Mouse (Mus musculus) kidney, embryonic 16.5 days (tissue): Measurements from ENCODE around the gene Snca. TPM values are rescaled to one million over a fixed set of nuclear protein-coding genes. Genes with fewer than 3 reads are reported as not detected.

ENCODE experiments used
- ATAC-seq: fragments of 200-750 bp; cut with Nextera tagmentation; 2 replicates; pipeline ENCODE4 v1.8.0; 2017; ENCODE audit warnings: moderate TSS enrichment; ENCODE audit not compliant: low FRiP score, low TSS enrichment
- H3K27ac ChIP-seq: fragments of 300-500 bp; sonication (generic); 2 replicates; pipeline ENCODE4 v1.5.1; 2014; ENCODE audit warnings: low read length
- H3K27me3 ChIP-seq: fragments of 300-500 bp; sonication (generic); 2 replicates; pipeline ENCODE4 v1.6.1; 2014; ENCODE audit warnings: low read length, control low read depth, mixed read lengths; ENCODE audit not compliant: insufficient read depth
- H3K36me3 ChIP-seq: fragments of 300-500 bp; sonication (generic); 2 replicates; pipeline ENCODE4 v1.6.1; 2014; ENCODE audit warnings: low read length, control low read depth, mixed read lengths; ENCODE audit not compliant: insufficient read depth
- H3K4me1 ChIP-seq: fragments of 300-500 bp; sonication (generic); 2 replicates; pipeline ENCODE4 v1.6.1; 2014; ENCODE audit warnings: low read length, control low read depth, mixed read lengths; ENCODE audit not compliant: insufficient read depth
- H3K4me2 ChIP-seq: fragments of 300-500 bp; sonication (generic); replicated peaks from 2 replicates; pipeline ENCODE4 v1.6.1; 2014; ENCODE audit warnings: low read depth, low read length
- H3K4me3 ChIP-seq: fragments of 300-500 bp; sonication (generic); 2 replicates; pipeline ENCODE4 v1.5.1; 2014; ENCODE audit warnings: mild to moderate bottlenecking, low read length
- H3K9ac ChIP-seq: fragments of 300-500 bp; sonication (generic); replicated peaks from 2 replicates; pipeline ENCODE4 v1.6.1; 2014; ENCODE audit warnings: low read length
- H3K9me3 ChIP-seq: fragments of 300-500 bp; sonication (generic); 2 replicates; pipeline ENCODE4 v1.6.1; 2016; ENCODE audit warnings: low read length, control low read depth
- WGBS: fragments of 180-500 bp; shearing (Covaris S2); extraction: QIAGEN DNeasy Blood & Tissue Kit; methylation state at CpG from one replicate; pipeline ENCODE4 v1.1.7; 2014; 5-methylcytosine and 5-hydroxymethylcytosine counted together
- polyA plus RNA-seq: library from polyadenylated mRNA; unstranded; fragments of >200 nt; fragmentation: Nextera tagmentation; extraction: Ambion mirVana; gene quantifications from 2 replicates; pipeline ENCODE4 v1.2.1, GENCODE M21; 2015

Gene Snca
- polyA plus RNA-seq, 1 experiment from 2014 or later = 27.0 TPM

DNA sequence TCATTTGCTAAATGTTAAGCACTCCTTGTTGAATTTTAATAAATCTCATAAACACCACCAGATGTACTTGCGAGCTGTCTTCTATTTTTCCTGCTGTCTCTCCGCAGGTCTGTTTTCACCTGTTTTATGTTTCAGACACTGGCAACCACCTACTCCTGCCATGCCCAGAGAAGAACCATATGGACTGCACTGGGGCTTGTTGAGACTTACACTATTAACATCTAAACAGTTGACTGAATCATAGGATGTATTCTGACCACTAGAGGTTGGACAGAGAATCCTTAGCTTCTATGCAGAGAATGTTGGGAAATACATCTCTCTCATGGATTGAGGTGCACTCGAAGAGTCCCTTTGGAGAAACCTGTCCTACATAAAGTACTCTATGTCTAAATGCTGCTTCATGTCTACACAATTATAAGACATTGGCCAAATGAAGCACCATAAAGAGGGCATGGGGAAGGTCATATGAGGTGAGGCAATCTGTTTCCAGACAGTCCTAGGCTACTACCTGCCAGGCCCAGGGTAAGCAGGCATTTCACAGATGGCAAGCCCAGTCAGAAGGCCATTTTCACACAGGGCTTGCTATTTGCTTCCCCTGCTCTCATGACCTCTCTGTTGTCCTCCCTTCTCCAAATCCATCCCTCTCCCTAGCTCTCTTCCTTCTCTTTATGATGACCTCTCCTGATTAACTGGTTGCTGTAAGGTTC, 35.8 kb downstream of the Snca start:
- H3K9me3 ChIP-seq = no peaks in the 10 kb centered on the region
- no peaks in the 10 kb centered on the region for H3K36me3 ChIP-seq
- no peaks in the 10 kb centered on the region for H3K4me1 ChIP-seq
- H3K27ac ChIP-seq = no peak overlapping the region
- no peak overlapping the region for H3K4me2 ChIP-seq
- ATAC-seq = no peak
- no peaks in the 10 kb centered on the region for H3K27me3 ChIP-seq
- no peak overlapping the region for H3K4me3 ChIP-seq
- H3K9ac ChIP-seq = no peak overlapping the region
- 81% methylated on average over 3 of the region's 3 CpGs for WGBS

- Histone ChIP-seq H3K4me3 (no peak overlapping the region), H3K9me3 (no peaks in the 10 kb centered on the region; the same call in 1 of the 2 replicates), H3K36me3 (no peaks in the 10 kb centered on the region), H3K27me3 (no peaks in the 10 kb centered on the region), H3K27ac (no peak overlapping the region), H3K4me2 (no peak overlapping the region), H3K4me1 (no peaks in the 10 kb centered on the region), H3K9ac (no peak overlapping the region)
- no peak for ATAC-seq
- 84% methylated on average over 1 of the region's 1 CpGs for WGBS
Observed at GRCm38 (mm10) chr6:60786955-60787354, 42.7 kb downstream of the Snca start.

GRCm38 (mm10) chr6:60771899-60772298, 57.8 kb downstream of the Snca start:
- Histone ChIP-seq H3K9ac (no peak overlapping the region), H3K4me1 (no peaks in the 10 kb centered on the region), H3K4me3 (no peak overlapping the region), H3K27me3 (no peaks in the 10 kb centered on the region), H3K27ac (no peak overlapping the region), H3K9me3 (no peaks in the 10 kb centered on the region), H3K36me3 (no peaks in the 10 kb centered on the region), H3K4me2 (no peak overlapping the region)
- 81% methylated on average over 1 of the region's 1 CpGs for WGBS
- no peak for ATAC-seq

GRCm38 (mm10) chr6:60765696-60766095, 64.0 kb downstream of the Snca start:
- no peak overlapping the region for H3K4me2 ChIP-seq
- no peaks in the 10 kb centered on the region for H3K4me1 ChIP-seq
- H3K36me3 ChIP-seq = no peaks in the 10 kb centered on the region
- no peaks in the 10 kb centered on the region for H3K27me3 ChIP-seq
- no peak overlapping the region for H3K9ac ChIP-seq
- H3K4me3 ChIP-seq = no peak overlapping the region
- no peaks in the 10 kb centered on the region for H3K9me3 ChIP-seq
- no peak overlapping the region for H3K27ac ChIP-seq
- no peak for ATAC-seq
- WGBS = 76% methylated on average over 3 of the region's 3 CpGs

DNA sequence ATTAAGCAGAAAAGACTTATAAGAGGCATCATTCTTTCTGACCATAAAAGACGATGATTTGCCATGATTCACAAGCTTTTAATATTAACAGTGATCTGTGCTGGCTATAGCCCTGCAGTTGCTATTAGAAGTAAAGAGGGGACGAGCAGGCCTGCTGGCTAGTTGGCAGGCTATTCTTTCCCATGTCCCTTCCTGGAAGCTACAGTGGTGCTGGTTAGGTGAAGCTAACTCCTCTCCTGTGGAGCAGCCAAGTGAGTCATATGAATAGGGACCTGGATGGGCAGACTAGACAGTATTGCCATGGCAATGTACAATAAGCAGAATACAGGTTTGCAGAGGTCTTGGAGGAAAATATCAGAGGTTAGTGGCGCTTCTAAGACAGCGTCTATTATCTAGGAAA, 66.8 kb downstream of the Snca start:
- Histone ChIP-seq H3K27me3 (no peaks in the 10 kb centered on the region), H3K36me3 (no peaks in the 10 kb centered on the region), H3K4me2 (no peak overlapping the region), H3K4me3 (no peak overlapping the region), H3K9ac (no peak overlapping the region), H3K27ac (no peak overlapping the region), H3K9me3 (no peaks in the 10 kb centered on the region), H3K4me1 (no peaks in the 10 kb centered on the region)
- 91% methylated on average over 4 of the region's 4 CpGs for WGBS
- no peak for ATAC-seq

GRCm38 (mm10) chr6:60761710-60762109, 67.9 kb downstream of the Snca start:
- Histone ChIP-seq H3K36me3 (no peaks in the 10 kb centered on the region), H3K4me2 (no peak overlapping the region), H3K9me3 (no peaks in the 10 kb centered on the region), H3K27ac (no peak overlapping the region), H3K27me3 (no peaks in the 10 kb centered on the region), H3K9ac (no peak overlapping the region), H3K4me3 (no peak overlapping the region), H3K4me1 (no peaks in the 10 kb centered on the region)
- 19% methylated on average over 2 of the region's 2 CpGs for WGBS
- ATAC-seq = no peak

DNA sequence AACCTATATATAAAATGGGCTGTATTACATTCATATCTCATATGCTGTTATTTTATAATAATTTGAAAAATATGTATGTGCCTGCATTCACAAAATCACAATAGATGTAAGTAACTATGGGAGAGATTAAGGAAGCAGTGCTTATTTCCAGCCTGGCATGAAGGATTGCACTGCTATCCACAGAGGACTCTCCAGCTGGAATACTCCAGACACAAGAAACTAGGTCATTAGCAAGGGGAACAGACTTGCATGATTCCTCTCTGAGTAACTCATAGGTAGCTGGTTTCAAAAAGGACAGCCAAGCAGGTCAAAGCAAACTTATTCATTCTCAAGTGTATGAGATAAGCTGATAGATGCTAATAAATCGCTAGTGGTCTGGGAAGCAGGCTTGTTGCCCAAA, 74.7 kb downstream of the Snca start:
- Histone ChIP-seq H3K4me2 (no peak overlapping the region), H3K36me3 (no peaks in the 10 kb centered on the region), H3K27me3 (no peaks in the 10 kb centered on the region), H3K9me3 (no peaks in the 10 kb centered on the region), H3K27ac (no peak overlapping the region), H3K4me3 (no peak overlapping the region), H3K4me1 (no peaks in the 10 kb centered on the region), H3K9ac (no peak overlapping the region)
- ATAC-seq = no peak
- 70% methylated on average over 1 of the region's 1 CpGs for WGBS

DNA sequence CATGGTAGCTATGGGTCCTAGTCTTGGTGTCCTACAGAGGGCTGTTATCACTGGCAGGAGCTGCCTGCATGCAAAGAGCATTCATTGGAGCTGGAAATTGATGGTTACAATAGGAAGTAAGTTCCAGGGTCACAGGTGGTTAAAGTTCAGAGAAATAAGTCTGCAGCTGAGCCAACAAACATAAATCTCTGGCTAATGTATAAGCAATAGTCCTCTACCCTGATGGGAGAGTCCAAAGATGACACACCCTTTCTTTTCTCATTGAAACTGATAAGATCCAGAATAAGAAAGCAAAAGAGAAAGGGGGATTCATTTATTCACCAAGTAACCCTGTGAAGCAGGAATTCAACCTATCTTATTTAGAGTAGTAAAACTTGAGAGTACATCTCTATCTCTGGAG, 83.7 kb downstream of the Snca start:
- Histone ChIP-seq H3K27me3 (no peaks in the 10 kb centered on the region), H3K27ac (no peak overlapping the region), H3K4me3 (no peak overlapping the region), H3K36me3 (no peaks in the 10 kb centered on the region), H3K9me3 (no peaks in the 10 kb centered on the region), H3K4me2 (no peak overlapping the region), H3K4me1 (no peaks in the 10 kb centered on the region), H3K9ac (no peak overlapping the region)
- ATAC-seq = no peak

DNA sequence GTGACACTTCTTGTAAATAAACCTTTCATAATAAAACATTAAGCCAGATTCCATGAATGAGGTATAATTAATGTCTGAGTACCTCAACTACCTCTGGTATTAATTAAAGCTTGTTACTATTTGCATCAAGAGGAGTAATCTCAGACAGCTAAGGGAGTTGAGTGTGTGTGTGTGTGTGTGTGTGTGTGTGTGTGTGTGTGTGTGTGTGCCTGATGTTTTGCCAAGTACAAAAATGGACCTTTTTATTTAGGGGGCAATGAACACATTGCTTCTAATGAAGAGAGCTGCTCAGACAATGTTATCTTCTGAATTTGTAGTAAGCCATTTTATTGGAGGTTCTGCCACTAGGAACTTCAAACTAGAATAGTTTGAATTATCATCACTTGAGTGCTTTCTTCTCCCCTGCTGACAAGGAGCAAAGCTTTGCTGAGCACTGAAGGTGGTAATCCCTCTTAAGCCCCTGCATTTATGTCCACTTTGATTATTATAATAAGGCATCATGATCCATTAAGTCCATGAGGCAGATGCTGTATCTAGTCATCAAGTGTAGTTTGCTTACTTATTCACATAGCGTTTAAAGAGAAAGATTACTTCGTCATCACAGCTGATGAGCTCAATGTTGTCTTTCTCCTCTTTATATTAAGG, 88.1 kb downstream of the Snca start:
- ATAC-seq = no peak
- Histone ChIP-seq H3K9ac (no peak overlapping the region), H3K4me2 (no peak overlapping the region), H3K4me3 (no peak overlapping the region), H3K4me1 (no peaks in the 10 kb centered on the region), H3K27ac (no peak overlapping the region), H3K36me3 (no peaks in the 10 kb centered on the region), H3K9me3 (no peaks in the 10 kb centered on the region), H3K27me3 (no peaks in the 10 kb centered on the region)
- WGBS = 91% methylated on average over 2 of the region's 2 CpGs

DNA sequence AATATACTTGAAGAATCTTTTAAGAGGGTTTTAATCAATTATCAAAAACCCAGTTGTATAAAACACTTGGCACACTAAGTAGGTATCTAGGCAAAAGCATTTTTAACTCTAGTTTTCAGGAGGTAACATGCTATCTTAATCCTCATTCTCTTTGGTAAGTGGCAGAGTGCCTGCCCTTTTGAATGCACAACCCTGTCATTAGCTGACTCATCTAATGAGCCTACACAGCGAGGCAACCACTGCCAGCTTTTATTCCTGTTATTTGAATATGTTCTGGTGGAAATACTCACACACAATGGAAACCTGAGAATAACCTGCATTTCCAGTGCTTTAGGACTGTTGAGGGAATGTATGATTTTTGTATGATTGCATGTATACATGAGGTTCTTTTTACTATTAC, 89.9 kb downstream of the Snca start:
- Histone ChIP-seq H3K4me2 (no peak overlapping the region), H3K27me3 (no peaks in the 10 kb centered on the region), H3K9me3 (no peaks in the 10 kb centered on the region), H3K36me3 (no peaks in the 10 kb centered on the region), H3K9ac (no peak overlapping the region), H3K4me3 (no peak overlapping the region), H3K4me1 (no peaks in the 10 kb centered on the region), H3K27ac (no peak overlapping the region)
- no peak for ATAC-seq
- WGBS = 56% methylated on average over 1 of the region's 1 CpGs
